Mouse (Mus musculus) hindbrain, embryonic 10.5 days (tissue): ENCODE data around the gene Cyb5rl. TPM values are rescaled to one million over a fixed set of nuclear protein-coding genes. Genes with fewer than 3 reads are reported as not detected.
A peak's percentile ranks its signal among the peaks of the same experiment; 100 is the strongest.

Experiments used
- DNase-seq: peaks from one replicate; pipeline ENCODE4 v3.0.0-alpha.2; 2017; ENCODE audit warnings: low spot score
- H3K27ac ChIP-seq: fragments of 300-500 bp; sonication (generic); 2 replicates; pipeline ENCODE4 v1.5.1; 2016; ENCODE audit warnings: mild to moderate bottlenecking, moderate library complexity
- H3K27me3 ChIP-seq: fragments of 300-500 bp; sonication (generic); 2 replicates; pipeline ENCODE4 v1.6.1; 2016; ENCODE audit warnings: mild to moderate bottlenecking; ENCODE audit not compliant: poor library complexity, insufficient read depth, severe bottlenecking
- H3K36me3 ChIP-seq: fragments of 300-500 bp; sonication (generic); 2 replicates; pipeline ENCODE4 v1.6.1; 2016; ENCODE audit warnings: mild to moderate bottlenecking, moderate library complexity
- H3K4me1 ChIP-seq: fragments of 300-500 bp; sonication (generic); replicated peaks from 2 replicates; pipeline ENCODE4 v1.6.1; 2016; ENCODE audit warnings: mild to moderate bottlenecking
- H3K4me3 ChIP-seq: fragments of 300-500 bp; sonication (generic); 2 replicates; pipeline ENCODE4 v1.5.1; 2016; ENCODE audit warnings: mild to moderate bottlenecking, moderate library complexity
- H3K9me3 ChIP-seq: fragments of 300-500 bp; sonication (generic); 2 replicates; pipeline ENCODE4 v1.6.1; 2016; ENCODE audit warnings: mild to moderate bottlenecking, moderate library complexity
- WGBS: fragments of 180-500 bp; shearing (Covaris S2); methylation state at CpG from one replicate; pipeline ENCODE4 v1.1.7; 2016; 5-methylcytosine and 5-hydroxymethylcytosine counted together
- polyA plus RNA-seq: library from polyadenylated mRNA; unstranded; fragments of >200 nt; fragmentation: Nextera tagmentation; extraction: Ambion mirVana; gene quantifications from 2 replicates; pipeline ENCODE4 v1.2.1, GENCODE M21; 2016

Cyb5rl gene
- polyA plus RNA-seq: 7.6 and 8.9 TPM in 2 replicates

GRCm38 (mm10) chr4:107066252-107067124 lies at the start of gene Cyb5rl, which contains the start of gene Mrpl37:
Cyb5rl (plus strand) TSS chr4:107066988.
Mrpl37 (minus strand) TSS chr4:107066868.
- H3K9me3 ChIP-seq: no peaks in the 10 kb centered on the region
- H3K27me3 ChIP-seq: peaks cover 16% of the 10 kb centered on the region; the same call in 1 of the 2 replicates
- H3K27ac ChIP-seq: peak within 1 kb of the TSS; percentile 92
- H3K4me3 ChIP-seq: peak within 1 kb of the TSS; percentile 90
- peak; percentile 94 for DNase-seq
- H3K36me3 ChIP-seq: peaks cover 32% of the 10 kb centered on the region
- WGBS: under 1% methylated on average over 60 of the region's 60 CpGs
- peaks cover 30% of the 10 kb centered on the region for H3K4me1 ChIP-seq

- Histone ChIP-seq H3K4me3 (no peak overlapping the region), H3K36me3 (peaks cover 49% of the 10 kb centered on the region), H3K9me3 (no peaks in the 10 kb centered on the region), H3K27ac (0 out of 2 replicates have a peak overlapping the region, but pooled peaks have one; percentile 12), H3K27me3 (no peaks in the 10 kb centered on the region), H3K4me1 (peaks cover 97% of the 10 kb centered on the region)
- no peak for DNase-seq
These were observed 49.5 kb upstream of the Cyb5rl start for GRCm38 (mm10) chr4:107017257-107017656.

- H3K4me1 ChIP-seq: peaks cover 99% of the 10 kb centered on the region
- no peaks in the 10 kb centered on the region for H3K27me3 ChIP-seq
- DNase-seq: no peak
- no peaks in the 10 kb centered on the region for H3K9me3 ChIP-seq
- H3K4me3 ChIP-seq: no peak overlapping the region
- WGBS: 78% methylated on average over 3 of the region's 3 CpGs
- peak overlapping the region; percentile 50; the same call in 1 of the 2 replicates for H3K27ac ChIP-seq
- peaks cover 47% of the 10 kb centered on the region for H3K36me3 ChIP-seq
These were observed 48.3 kb upstream of the Cyb5rl start for GRCm38 (mm10) chr4:107018521-107018920.

DNA sequence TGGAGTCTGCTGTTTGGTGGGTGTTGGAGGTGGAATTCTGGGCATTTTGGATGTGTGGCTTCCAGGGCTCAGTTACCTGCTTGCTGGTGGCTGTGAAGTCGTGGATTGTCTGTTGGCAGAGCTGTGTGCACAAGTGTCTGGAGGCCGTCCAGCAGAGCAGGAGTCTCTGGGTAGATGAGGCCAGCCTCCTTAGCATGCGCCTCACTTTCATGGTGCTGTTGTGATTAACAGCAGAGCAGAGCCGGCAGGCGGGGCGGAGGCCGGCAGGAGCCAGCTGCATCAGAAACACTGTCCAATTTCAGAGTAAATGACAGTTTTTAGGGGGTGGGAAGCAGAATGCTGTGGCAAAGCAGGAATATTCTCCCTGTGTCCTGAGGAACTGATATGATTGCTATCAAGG lies 47.8 kb upstream of the Cyb5rl start:
- 73% methylated on average over 7 of the region's 7 CpGs for WGBS
- H3K4me3 ChIP-seq: no peak overlapping the region
- peaks cover 97% of the 10 kb centered on the region for H3K4me1 ChIP-seq
- no peak for DNase-seq
- peak overlapping the region; percentile 50; the same call in 1 of the 2 replicates for H3K27ac ChIP-seq
- peaks cover 44% of the 10 kb centered on the region for H3K36me3 ChIP-seq
- no peaks in the 10 kb centered on the region for H3K9me3 ChIP-seq
- no peaks in the 10 kb centered on the region for H3K27me3 ChIP-seq

GRCm38 (mm10) chr4:107020287-107021000 lies 46.3 kb upstream of the Cyb5rl start:
- DNase-seq: no peak
- H3K27ac ChIP-seq: peak overlapping the region; percentile 51; the same call in 1 of the 2 replicates
- H3K27me3 ChIP-seq: no peaks in the 10 kb centered on the region
- H3K9me3 ChIP-seq: no peaks in the 10 kb centered on the region
- H3K4me1 ChIP-seq: peaks cover 93% of the 10 kb centered on the region
- 76% methylated on average over 5 of the region's 5 CpGs for WGBS
- peaks cover 49% of the 10 kb centered on the region for H3K36me3 ChIP-seq
- H3K4me3 ChIP-seq: no peak overlapping the region

- DNase-seq: no peak
- peaks cover 50% of the 10 kb centered on the region for H3K36me3 ChIP-seq
- H3K27ac ChIP-seq: peak overlapping the region; percentile 53; the same call in 1 of the 2 replicates
- no peak overlapping the region for H3K4me3 ChIP-seq
- H3K4me1 ChIP-seq: peaks cover 91% of the 10 kb centered on the region
- no peaks in the 10 kb centered on the region for H3K9me3 ChIP-seq
- H3K27me3 ChIP-seq: no peaks in the 10 kb centered on the region
- WGBS: 84% methylated on average over 3 of the region's 3 CpGs
These were observed 45.3 kb upstream of the Cyb5rl start for GRCm38 (mm10) chr4:107021464-107021863.

GRCm38 (mm10) chr4:107024899-107025298 lies 41.9 kb upstream of the Cyb5rl start:
- Histone ChIP-seq H3K27ac (0 out of 2 replicates have a peak overlapping the region, but pooled peaks have one; percentile 18), H3K9me3 (no peaks in the 10 kb centered on the region), H3K27me3 (no peaks in the 10 kb centered on the region), H3K4me1 (peaks cover 57% of the 10 kb centered on the region), H3K36me3 (peaks cover 80% of the 10 kb centered on the region), H3K4me3 (no peak overlapping the region)
- WGBS: 82% methylated on average over 7 of the region's 7 CpGs
- DNase-seq: no peak

DNA sequence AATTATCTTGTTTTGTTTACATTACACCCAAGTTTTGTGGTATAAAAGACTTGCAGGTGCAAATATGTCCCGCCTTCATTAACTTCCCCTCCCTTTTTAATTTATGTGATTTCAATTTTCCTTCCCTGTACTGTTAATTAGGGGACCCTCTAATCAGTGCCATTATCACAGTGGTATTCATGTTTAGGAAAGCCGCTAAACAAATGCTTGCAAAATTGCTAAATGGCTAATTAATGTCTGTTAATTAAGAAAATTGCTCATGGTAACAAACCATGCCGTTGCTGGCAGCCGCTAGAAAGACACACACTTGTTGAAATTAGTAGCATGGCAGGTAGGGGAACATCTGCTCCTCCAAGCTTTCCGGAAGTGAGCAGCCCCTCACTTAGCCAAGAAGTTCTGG lies 41.4 kb upstream of the Cyb5rl start:
- peaks cover 85% of the 10 kb centered on the region for H3K36me3 ChIP-seq
- WGBS: 94% methylated on average over 5 of the region's 5 CpGs

DNA sequence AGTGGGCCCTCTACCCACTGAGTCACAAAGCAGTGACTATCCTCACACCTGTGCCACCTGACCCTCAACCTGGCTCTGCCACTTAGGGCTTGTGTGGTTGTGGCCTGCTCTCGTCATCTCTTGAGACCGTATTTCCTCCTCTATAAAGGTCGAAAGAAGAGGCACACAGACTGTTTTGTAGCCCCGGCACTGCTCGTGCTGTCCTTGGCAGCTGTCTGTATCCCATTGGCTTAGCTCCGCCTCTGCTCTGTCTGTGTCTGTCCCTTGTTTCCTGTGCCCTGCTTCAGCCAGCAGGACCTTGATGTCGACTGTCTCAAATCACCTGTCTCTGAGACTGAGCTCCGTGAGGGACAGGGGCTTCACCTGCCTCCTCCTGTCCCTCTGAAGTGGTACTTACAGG lies 40.3 kb upstream of the Cyb5rl start:
- 74% methylated on average over 8 of the region's 8 CpGs for WGBS
- H3K4me1 ChIP-seq: peaks cover 41% of the 10 kb centered on the region
- no peaks in the 10 kb centered on the region for H3K27me3 ChIP-seq
- no peaks in the 10 kb centered on the region for H3K9me3 ChIP-seq
- no peak for DNase-seq
- peaks cover 87% of the 10 kb centered on the region for H3K36me3 ChIP-seq
- H3K27ac ChIP-seq: no peak overlapping the region
- no peak overlapping the region for H3K4me3 ChIP-seq

More for the DNA sequence above, 41.4 kb upstream of the Cyb5rl start:
- H3K27ac ChIP-seq: no peak overlapping the region
- H3K27me3 ChIP-seq: no peaks in the 10 kb centered on the region
- no peak for DNase-seq
- no peaks in the 10 kb centered on the region for H3K9me3 ChIP-seq
- no peak overlapping the region for H3K4me3 ChIP-seq
- peaks cover 52% of the 10 kb centered on the region for H3K4me1 ChIP-seq

- no peak for DNase-seq
- Histone ChIP-seq H3K9me3 (no peaks in the 10 kb centered on the region), H3K27me3 (no peaks in the 10 kb centered on the region), H3K4me1 (peaks cover 14% of the 10 kb centered on the region; the same call in 1 of the 2 replicates), H3K27ac (no peak overlapping the region), H3K4me3 (no peak overlapping the region), H3K36me3 (peaks cover 99% of the 10 kb centered on the region)
- 95% methylated on average over 4 of the region's 4 CpGs for WGBS
These were observed 31.1 kb upstream of the Cyb5rl start for GRCm38 (mm10) chr4:107035689-107036088.

DNA sequence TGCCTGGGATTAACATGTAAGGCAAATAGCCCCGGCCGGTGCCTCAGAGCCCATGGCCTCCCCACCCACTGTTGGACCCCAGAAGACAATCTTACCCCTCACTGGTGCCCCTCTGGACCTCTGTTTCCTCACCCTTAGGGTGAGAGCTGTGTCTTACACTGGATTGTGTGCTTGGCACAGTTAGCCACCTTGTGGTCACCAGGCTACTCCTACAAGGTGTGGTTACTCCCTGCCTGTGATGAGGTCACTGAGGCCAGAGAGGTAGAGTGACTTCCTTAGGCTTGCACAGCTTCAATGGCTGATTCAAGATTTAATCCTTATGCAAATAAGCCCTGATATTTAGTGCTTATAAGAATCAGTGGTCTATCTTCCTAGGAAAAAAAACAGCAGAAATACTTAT lies 29.8 kb upstream of the Cyb5rl start:
- no peaks in the 10 kb centered on the region for H3K27me3 ChIP-seq
- peaks cover 14% of the 10 kb centered on the region; the same call in 1 of the 2 replicates for H3K4me1 ChIP-seq
- no peak overlapping the region for H3K4me3 ChIP-seq
- 98% methylated on average over 2 of the region's 2 CpGs for WGBS
- no peak for DNase-seq
- peaks cover 99% of the 10 kb centered on the region for H3K36me3 ChIP-seq
- H3K27ac ChIP-seq: no peak overlapping the region
- H3K9me3 ChIP-seq: no peaks in the 10 kb centered on the region

DNA sequence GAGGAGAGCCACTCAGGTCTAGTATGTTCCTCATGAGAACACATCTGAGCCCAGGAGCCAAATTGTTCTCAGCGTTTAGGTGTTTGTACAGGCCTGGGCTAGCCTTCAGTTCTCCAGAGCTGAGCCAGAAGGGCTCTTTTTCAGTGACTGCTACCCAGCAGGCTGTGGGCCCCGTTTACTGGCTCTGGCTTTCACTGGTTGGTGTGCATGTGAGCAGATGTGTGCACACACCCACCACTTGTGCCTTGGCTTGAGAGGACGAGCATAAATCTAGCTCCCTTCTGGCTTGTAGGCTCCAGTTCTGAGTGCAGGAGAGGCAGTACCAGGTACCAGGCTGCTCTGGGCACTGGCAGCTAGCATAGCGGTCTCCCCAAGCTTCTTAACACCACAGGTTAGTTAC lies 28.5 kb upstream of the Cyb5rl start:
- Histone ChIP-seq H3K4me1 (peaks cover 14% of the 10 kb centered on the region; the same call in 1 of the 2 replicates), H3K27ac (no peak overlapping the region; the same call in 1 of the 2 replicates), H3K27me3 (no peaks in the 10 kb centered on the region), H3K36me3 (peaks cover 100% of the 10 kb centered on the region), H3K4me3 (no peak overlapping the region), H3K9me3 (no peaks in the 10 kb centered on the region)
- WGBS: 91% methylated on average over 4 of the region's 4 CpGs
- no peak for DNase-seq
